Mouse (Mus musculus) cerebellum, postnatal 14 days (tissue): ENCODE measurements around the gene Col8a2.

Source experiments
- DNase-seq, 2 experiments: peaks; one replicate each; pipeline ENCODE4 v3.0.0; 2021; ENCODE audit warnings: mixed read lengths in 2 of 2

Col8a2 gene

DNA sequence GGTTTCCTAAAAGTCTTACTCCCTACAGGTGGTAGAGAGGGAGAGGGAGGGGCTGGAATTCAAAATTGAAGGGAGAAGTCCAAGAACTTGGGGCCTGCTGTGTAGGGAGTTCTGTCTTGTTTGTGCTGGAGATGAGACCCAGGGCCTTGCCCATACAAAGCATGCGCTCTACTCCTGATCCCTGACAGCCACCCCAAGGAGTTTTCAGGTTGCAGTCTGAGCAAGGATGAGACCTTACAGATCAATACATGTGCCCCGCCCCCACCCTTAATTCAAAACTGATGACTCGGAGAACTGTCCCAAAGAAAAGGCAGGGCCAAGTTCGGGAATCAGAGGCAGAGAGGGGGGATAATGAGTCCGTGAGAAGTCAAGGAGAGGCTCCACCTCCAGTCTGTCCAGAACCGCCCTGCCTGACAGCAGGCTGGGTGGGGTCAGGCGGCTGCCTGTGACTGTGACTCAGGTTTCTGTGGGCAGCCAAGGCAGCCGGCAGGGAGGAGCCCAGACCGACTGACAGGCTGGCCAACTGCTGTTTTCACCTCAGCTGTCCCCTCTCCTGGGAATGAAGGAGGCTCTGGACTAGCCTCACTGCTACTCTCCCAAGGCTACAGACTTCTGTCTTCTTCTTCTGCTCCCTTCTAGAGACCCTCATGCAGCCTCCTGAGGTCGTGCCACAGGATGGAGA, 25.9 kb upstream of the Col8a2 start:
- peak; percentile 52 to 58 for DNase-seq

DNA sequence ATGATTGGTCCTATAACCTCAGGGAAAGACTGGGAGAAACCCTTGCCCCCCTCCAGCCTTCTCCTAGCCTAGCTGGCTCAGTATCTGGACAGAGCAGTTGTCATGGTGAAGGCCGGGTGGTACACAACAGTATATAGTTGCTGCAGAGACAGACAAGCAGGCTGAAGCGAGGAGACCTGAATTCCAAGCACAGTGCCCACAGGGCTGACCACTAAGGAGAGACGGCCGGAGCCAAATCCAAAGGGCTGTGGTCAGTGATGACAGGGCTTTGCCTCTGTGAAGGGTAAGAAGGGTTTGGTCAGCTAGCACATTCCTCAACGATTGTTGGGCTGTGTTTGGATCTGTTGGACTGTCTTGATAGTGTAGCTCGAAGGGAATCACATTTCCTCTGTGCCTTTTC, 25.3 kb upstream of the Col8a2 start:
- no peak for DNase-seq

DNA sequence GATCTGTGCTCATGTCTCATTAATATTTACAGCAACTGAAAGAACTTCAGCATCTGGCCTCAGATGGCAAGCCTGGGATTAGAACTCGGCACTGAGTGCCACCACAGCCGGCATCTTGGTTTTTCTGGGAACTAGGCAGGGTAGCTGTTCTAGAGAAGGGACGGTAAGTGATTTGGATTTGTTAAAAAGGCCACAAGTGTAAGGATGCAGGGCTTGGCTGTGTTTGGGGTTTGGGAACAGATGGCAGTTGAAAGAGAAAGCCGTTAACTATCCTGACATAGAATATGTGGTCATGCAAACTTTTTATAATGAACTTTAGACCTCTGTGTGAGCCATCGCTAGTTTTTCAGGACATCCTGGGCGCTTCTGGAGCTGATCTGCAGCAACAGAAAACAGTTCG, 24.9 kb upstream of the Col8a2 start:
- DNase-seq = no peak

DNA sequence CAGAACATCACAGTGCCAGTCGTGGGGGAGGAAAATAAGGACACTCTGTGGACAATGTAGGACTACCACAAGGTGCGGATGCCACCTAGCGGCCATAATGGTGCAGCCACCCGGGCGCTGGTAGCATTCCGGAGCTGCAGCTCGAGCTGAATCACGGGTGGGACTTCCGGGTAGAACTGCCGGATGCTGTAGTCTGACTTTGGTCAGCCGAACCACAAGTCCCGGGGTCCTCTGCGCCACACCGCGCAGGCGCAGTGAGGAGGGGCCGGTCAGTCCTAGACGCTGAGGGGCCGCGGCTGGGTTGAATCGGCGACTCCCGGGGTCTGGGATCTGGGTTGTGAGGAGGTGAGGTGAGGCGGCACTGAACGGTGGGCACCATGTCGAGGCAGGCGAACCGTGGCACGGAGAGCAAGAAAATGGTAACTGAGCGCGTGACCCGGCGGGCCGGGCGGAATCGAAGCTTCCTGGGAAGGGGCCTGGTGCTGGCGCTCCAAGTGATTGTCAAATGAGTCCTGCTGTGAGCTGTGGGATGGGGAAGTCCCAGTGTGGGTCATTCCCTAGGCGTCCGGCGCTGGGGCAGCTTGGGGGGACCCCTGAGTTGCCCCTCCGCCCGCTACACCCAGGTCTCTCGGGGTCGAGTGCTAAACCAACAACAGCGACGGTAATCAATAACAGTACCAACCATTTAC, 24.3 kb upstream of the Col8a2 start, which contains the start of gene Trappc3:
TSS of gene Trappc3 (plus strand) at position 207 of the 689 bp plus-strand sequence.
- peak; percentile 100 for DNase-seq

DNA sequence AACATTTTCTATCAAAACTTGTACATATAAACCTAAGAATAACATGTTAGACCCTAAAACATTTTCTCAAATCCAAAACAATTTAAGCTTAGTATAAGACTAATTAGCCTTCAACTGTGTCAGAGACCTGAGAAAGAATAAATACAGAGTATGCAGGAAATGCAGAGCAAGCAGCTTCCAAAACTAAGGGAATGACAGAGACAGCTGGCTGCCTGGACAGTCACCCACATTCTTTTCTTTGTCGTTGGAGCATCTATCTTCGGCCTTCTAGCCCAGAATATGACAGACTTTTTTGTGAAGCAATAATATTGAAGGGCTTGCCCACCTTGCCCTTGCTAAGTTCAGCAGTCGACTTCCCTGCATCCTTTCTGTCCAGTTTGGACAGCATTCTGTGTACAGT, 17.3 kb upstream of the Col8a2 start:
- DNase-seq = no peak

DNA sequence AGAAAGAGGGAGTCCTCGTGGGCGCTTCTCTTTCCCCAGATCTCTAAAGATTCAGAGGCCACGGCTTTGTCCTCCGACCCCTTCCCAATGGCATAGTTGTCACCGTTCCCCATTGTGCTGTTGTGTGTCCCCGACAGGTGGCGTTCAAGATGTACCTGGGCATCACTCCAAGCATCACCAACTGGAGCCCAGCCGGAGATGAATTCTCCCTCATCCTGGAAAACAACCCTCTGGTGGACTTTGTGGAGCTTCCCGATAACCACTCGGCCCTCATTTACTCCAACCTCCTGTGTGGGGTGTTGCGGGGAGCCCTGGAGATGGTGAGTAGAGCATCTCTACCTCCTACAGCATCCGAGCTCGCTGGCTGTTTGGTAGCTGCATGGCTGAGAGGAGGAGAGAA, 12.8 kb upstream of the Col8a2 start:
- peak; percentile 93 for DNase-seq

DNA sequence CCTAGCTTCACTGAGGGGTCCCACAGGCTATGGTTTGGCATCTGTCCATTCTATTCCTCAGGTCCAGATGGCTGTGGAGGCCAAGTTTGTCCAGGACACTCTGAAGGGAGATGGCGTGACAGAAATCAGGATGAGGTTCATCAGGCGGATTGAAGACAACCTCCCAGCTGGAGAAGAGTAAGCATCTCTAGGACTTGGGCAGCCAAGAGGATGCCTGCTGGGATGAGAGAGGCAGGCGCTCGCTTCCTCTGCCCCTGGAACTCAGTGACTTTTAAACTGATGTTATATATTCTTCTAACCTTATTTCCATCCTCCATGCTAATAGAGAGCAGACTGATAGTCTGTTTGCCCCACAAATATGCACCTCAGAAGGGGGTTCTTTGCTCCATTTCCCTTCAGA, 11.5 kb upstream of the Col8a2 start:
- DNase-seq = peak; percentile 57 to 69

DNA sequence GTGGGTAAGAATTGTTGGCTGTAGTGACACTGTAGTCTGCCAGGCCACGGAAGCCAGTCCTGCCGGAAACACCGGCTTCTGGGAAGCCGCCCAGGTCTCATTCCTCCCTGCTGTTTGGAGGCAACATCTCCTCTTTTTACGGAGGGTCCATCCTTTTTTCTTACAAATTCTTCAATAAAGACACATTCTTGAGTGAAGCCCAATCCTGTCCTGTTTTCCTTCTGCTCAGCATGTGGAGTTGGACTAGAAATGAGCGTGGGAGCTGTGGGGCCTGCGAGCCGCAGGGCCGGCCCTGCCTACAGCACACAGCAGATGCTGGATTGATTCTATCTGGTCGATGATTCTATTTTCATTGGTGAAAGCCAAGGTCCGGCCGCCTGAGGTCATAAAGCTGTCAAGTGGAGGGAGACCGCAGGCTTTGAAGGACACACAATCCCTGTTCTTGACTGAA, 10.9 kb upstream of the Col8a2 start:
- DNase-seq = peak; percentile 87 to 88

DNA sequence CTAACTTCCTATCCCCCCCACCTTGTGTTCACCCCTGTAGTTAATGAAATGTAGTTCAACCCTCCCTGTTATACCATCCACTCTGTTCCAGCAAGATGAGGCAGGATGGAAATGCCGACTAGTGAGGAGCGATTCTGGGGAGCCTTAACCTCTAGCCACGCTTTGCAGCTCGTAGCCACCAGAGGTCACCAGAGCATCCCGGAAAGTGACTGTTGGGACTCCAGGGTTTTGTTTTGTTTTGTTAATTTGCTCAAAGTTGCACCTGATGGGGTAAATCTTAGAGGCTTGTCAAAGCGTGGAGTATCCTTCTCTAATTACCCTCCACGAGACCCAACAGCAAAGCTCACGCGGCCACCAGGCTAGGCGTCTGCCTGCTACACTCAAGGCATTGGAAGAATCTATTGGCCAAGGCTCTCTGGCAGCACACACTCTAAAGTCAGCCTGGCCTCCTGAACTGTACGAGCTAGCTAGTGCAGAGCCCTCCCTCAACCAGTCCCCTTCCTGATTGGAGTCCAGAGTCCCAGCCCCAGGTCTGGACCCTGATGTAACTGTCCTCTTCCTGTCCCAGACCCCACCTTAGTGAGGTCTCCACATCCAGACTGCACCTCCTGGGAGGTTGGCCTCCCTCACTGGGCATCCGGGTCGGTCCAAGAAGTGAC, 8.6 kb upstream of the Col8a2 start:
- peak; percentile 80 to 84 for DNase-seq

DNA sequence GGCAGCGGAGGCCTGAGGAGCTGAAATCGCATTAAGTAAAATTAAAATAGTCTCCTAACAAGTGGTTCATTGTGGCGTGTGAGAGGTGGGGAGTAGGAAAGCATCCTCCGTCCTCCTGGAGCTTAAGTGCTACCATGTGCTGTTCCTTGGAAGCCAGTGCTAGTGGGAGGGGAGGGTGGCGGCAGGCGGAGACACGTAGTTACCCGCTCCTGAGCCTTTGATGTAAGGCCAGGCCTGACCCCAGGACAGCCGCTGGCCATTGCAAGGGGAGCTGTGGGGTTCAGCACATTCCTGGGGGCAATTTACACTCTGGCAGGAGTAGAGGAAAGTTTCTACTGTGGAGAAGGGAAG, 8.1 kb upstream of the Col8a2 start:
- DNase-seq = no peak

DNA sequence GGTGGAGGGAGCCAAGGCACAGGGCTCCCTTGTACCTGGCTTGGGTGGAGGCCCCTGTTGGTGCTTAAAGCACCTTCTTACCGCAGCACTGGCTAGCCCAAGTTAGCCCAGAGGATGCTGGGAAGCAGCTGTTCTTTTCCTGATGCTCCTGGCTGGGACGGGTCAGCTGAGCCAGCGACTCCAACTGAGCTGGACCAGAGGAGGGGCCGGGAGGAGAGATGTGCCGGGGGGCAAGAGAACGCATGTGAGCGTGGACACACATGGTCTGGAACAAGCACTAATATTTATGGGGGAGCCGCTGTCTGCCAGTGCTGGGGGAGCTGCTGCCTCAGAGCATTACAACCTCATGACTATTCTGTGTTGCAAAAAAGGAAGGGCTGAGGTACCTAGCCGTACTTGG, 7.6 kb upstream of the Col8a2 start:
- DNase-seq = no peak

DNA sequence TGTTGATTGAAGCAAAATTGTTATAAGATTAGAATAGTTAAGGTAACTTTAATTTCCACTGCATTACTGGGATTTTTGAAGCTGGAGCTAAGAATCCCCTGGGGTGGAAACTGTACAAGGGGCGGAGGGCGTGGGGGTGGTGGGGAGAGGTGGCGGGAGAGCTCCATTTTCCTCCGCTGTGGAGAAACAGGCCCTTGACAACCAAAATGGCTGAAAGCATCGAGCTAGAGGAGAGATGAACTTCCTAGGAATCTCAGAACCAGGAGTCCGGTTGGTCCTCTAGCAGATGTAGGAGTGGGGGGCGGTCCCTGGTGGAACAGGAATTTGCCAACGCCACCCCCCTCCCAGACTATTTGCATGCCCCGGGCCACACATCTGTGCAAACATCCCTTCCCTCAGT, 4.9 kb upstream of the Col8a2 start:
- no peak for DNase-seq

DNA sequence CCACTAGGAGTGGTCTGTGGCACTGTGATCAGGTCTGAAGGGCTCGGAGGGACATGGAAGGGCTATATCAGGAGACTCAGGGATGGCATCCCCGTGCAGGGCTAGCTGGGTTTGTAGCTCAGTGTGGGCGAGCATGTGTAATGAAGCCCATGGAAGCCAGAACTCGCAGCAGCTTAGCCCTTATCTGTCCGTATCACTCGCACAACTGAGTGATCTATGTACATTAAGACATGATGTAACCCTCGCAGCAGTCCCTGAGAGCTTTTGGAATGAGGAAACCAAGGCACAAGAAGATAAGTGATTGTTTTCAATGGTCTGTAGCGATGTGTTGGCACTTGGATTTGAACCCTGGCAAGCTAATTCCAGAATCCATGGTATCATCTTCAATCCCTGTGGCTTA, 3.0 kb upstream of the Col8a2 start:
- DNase-seq = no peak

DNA sequence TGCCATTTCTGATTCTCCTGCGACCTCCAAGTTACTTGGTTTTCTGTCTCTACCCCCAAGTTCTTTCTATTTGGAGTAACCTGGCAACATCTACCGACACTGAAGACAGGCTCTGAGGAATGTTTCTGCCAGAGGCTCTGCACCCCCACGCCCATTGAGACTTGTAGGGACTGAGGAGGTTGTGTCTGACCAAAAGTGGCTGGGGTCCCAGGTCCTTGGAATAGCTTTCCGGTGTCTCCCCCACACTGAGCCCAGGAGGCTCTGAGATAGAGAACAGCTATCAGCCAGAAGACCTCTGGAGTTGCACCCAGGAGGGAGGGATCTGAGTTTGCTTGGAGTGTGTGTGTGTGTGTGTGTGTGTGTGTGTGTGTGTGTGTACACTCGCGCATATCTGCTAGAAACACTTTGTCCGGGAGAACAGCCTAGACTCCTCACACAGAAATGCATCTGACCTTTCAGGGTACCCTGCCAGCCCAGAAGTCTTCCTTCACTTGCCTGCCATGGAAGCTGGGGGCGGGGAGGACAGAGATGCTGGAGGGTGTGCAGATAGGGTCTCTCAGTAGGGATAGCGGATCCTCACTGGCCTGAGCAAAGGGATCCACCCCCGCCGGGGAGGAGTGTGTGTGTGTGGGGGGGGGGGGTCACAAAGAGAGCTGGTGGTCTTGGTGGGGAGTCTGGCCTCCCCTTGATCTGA, 856 bp downstream of the Col8a2 start:
- no peak for DNase-seq

DNA sequence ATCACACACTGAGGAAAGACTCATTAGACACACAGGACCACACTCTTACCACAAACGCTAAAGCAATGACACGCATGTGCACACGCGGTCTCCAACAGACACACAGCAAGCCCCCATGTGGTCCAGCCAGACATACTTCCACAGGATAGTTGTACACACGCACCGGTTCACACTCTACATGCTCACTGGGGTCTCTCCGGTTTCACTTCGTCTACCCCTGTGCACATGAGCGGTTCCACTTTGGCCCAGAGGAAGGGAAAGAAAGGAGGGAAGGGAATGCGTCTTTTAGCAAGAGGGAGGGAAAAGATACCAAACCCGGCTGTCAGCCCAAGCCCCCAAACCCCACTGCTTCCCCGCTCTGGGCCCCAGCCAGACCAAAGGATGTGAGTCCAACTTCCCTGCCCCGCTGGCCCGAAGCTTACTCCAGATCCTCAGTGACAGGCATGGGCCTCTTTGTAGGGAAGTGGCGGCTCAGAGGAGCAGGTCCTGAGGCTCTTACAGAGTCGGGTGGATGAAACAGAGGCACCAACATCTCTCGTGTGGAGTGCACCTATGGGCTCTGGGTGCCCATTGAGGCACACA, 1.6 kb downstream of the Col8a2 start:
- DNase-seq = no peak

DNA sequence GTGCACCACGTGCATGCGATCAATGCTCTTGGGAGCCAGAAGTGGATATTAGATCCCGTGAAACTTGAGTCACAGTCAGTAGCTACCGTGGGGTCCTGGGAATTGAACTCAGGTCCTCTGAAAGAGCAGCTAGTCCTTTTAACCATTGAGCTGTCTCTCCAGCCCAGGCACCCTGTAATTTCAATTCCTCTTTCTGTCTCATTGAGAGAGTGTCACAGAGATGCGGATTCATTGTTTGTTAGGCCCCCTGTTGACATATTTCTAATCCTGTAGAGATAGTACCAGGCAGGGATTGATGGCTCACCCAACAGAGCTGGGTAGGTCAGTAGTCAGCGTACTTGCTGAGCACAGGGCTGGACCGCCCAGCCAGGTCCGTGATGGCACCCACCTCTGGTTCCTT, 3.7 kb downstream of the Col8a2 start:
- no peak for DNase-seq

DNA sequence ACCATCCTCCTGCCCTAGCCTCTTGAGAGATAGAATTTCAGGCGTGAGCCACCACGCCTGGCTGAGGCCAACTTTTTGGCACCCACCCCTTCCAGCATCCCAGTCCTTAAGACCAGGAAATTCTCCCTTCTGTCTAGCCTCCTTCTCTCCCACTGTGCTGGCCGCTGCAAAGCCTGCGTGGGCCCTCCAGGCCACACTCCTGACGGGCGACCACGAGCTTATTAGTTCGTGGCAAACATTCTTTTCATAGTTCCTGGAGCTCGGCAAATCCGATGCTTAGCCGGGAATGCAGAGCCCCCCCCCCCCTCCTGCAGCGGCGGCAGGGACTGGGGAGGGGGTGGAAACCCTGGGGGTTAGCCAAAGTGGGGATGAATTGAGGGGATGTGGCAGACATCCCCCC, 4.6 kb downstream of the Col8a2 start:
- DNase-seq = no peak

DNA sequence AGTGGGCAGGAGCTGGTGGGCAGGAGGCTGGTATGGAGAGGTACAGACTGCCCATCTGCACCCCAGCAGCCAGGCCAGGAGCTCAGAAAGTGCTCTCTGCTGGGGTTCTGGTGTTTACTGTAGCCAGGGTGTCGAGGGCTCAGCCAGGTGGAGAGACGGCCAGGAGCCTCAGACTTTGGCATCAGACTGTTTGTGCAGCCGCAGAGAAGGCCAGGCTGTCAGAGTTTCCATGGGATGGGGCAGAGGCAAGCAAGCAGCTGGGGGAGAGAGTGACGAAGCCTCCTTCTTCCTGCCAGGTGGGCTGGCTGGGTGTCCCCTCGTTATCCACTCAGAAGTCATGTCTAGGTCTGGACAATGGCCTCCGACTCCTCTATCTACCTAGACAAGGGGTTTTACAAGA, 8.6 kb downstream of the Col8a2 start:
- DNase-seq = no peak

DNA sequence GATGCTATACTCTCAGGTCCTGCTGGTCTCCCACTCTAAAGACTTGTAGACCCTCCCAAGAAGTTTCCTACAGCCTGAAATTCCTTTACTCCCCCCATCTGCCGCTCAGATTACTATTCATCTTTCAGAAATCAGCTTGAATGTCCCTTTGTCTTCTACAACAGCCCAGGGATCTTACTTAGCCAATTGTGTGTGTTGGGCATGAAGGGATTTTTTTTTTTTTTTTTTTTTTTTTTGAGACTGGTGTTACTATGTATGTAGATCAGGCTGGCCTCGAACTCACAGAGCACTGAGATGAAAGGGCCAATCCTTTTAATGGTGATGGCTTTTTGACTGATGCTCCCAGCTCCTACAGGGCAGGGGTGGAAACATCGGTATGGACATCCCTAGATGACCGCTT, 9.3 kb downstream of the Col8a2 start:
- no peak for DNase-seq

DNA sequence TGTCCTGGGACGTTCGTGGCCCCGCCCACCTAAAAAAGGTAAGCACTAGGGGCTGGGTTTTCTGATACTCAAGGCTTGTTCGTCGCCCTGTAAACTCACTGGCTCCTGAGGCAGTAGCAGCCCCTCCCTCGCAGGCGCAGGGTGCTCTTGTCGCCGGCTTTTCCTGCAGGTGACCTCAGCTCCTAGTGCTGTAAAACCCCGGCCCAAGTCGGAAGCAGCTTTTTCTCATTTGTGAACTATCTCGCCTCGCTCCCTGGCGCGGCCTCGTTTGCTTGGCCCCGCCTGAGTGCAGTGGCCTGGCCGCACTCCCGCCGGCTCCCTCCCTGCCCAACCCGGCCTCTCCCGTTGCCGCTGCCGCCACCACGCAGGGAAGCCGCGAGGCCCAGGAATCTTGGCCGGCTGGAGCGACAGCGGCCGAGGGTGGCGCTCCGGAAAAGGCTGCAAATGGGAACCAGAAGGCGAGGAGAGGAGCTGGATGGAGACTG, 10.1 kb downstream of the Col8a2 start:
- DNase-seq = peak; percentile 72 to 73

DNA sequence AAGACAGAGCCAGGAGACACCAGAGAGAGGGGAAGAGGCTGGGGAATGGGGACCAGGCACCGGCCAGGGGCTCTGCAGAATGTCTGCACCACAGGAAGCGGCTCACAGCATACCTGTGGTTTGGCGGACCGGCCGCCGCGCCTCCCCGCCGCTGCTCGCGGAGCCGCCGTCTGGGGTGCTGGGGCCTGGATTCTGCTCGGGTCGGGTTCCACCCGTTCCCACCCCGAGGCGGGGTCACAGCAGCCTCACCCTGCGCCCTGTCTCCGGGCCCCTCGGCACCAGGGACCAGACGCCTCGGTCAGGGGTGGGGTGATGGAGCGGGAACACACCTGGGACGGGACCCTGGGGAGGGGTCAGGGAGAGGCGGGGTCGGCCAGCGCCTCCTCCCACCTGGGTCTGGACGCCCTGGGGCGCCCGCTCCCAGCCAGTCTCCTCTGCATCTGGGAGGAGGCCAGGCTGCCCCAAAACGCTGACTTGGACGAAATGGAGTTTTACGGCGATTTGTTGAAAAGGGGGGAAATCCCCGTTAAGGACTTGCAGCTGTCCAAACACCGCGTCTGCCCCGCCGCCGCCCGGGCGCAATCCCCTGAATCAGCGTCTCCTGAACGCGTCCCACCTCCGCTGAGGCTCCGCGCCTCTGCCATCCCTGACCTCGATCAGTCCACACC, 14.5 kb downstream of the Col8a2 start:
- no peak for DNase-seq

DNA sequence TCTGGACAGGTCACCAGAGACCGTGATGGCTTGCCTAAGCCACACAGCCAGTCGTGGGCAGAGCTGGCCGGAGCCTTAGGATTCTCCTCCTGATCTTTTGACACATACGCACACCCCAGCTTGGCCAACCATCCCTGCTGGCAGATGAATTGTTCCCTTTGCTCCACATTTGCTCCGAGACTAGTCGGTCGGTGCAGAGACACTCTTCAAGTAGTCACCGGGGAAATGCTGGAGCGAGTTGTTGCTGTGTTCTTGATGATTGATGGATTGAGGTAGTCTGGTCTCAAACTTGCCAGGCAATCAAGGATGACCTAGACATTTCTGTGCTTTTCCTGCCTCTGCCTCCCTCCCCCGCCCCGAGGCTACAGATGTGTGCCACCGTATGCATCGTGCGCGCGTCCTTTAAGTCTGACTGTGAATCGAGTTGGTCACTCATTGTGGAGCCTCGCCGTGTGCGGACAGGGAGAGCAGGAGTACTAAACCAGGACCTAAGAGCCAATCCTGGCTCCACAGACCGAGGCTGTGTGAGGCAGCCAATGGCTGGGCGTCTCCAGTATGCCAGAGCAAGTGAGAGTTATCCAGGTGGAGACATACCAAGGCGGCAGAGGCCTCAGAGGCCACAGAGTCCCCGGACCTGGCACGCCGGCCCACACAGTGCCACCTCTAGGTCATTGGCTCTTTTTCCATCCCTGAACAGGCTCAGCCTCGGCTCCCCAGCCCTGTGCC, 15.2 kb downstream of the Col8a2 start:
- peak in 1 of 2 experiments; percentile 51 for DNase-seq
